Mouse (Mus musculus) E14TG2a.4 (cell line): ENCODE results near the gene Slc4a2.

Experiments used
- CTCF ChIP-seq: conservative IDR thresholded peaks from 2 replicates; pipeline ENCODE4 v1.5.1; 2014; ENCODE audit warnings: low read length
- POU5F1 ChIP-seq: IDR thresholded peaks from 2 replicates; pipeline ENCODE4 v1.6.1; 2014; ENCODE audit warnings: low read length, borderline replicate concordance

- TF ChIP-seq CTCF (no peak), POU5F1 (no peak)
Measured at GRCm38 (mm10) chr5:24455076-24455475, 31.4 kb downstream of the Slc4a2 start.
